Mouse (Mus musculus) heart, postnatal 0 days (tissue): ENCODE data around the gene Slc41a1. TPM values are rescaled to one million over a fixed set of nuclear protein-coding genes. Genes with fewer than 3 reads are reported as not detected.

Experiments used
- ATAC-seq: fragments of 200-750 bp; cut with Nextera tagmentation; 2 replicates; pipeline ENCODE4 v1.8.0; 2017; ENCODE audit warnings: low read depth, moderate number of reproducible peaks, moderate library complexity; ENCODE audit not compliant: insufficient read depth
- DNase-seq: peaks from one replicate; pipeline ENCODE4 v3.0.0-alpha.2; 2016; ENCODE audit warnings: low spot score
- H3K27ac ChIP-seq: fragments of 300-500 bp; sonication (generic); 2 replicates; pipeline ENCODE4 v1.5.1; 2014; ENCODE audit warnings: low read depth, mild to moderate bottlenecking
- H3K27me3 ChIP-seq: fragments of 300-500 bp; sonication (generic); 2 replicates; pipeline ENCODE4 v1.6.1; 2014; ENCODE audit warnings: low read length, mixed read lengths; ENCODE audit not compliant: control insufficient read depth, insufficient read depth
- H3K36me3 ChIP-seq: fragments of 300-500 bp; sonication (generic); replicated peaks from 2 replicates; pipeline ENCODE4 v1.6.1; 2014; ENCODE audit warnings: low read length, mixed read lengths; ENCODE audit not compliant: control insufficient read depth, insufficient read depth
- H3K4me1 ChIP-seq: fragments of 300-500 bp; sonication (generic); 2 replicates; pipeline ENCODE4 v1.6.1; 2014; ENCODE audit warnings: antibody characterized with exemption; ENCODE audit not compliant: control insufficient read depth, insufficient read depth
- H3K4me2 ChIP-seq: fragments of 300-500 bp; sonication (generic); 2 replicates; pipeline ENCODE4 v1.6.1; 2014; ENCODE audit warnings: low read depth, mild to moderate bottlenecking, low read length, moderate library complexity
- H3K4me3 ChIP-seq: fragments of 300-500 bp; sonication (generic); 2 replicates; pipeline ENCODE4 v1.5.1; 2014; ENCODE audit warnings: low read depth, low read length
- H3K9ac ChIP-seq: fragments of 300-500 bp; sonication (generic); replicated peaks from 2 replicates; pipeline ENCODE4 v1.6.1; 2014; ENCODE audit warnings: low read depth, low read length, mixed read lengths
- H3K9me3 ChIP-seq: fragments of 300-500 bp; sonication (generic); replicated peaks from 2 replicates; pipeline ENCODE4 v1.6.1; 2016; ENCODE audit warnings: low read length; ENCODE audit not compliant: control insufficient read depth
- CTCF ChIP-seq: IDR thresholded peaks from 2 replicates; pipeline ENCODE4 v1.5.1; 2016; ENCODE audit warnings: antibody characterized with exemption, control low read depth, low read depth
- EP300 ChIP-seq: IDR thresholded peaks from 2 replicates; pipeline ENCODE4 v1.6.1; 2016; ENCODE audit warnings: antibody characterized with exemption, low read depth
- WGBS: fragments of 180-500 bp; shearing (Covaris S2); extraction: QIAGEN DNeasy Blood & Tissue Kit; methylation state at CpG from one replicate; pipeline ENCODE4 v1.1.7; 2014; 5-methylcytosine and 5-hydroxymethylcytosine counted together
- polyA plus RNA-seq: library from polyadenylated mRNA; unstranded; fragments of >200 nt; fragmentation: Nextera tagmentation; extraction: Ambion mirVana; gene quantifications from 2 replicates; pipeline ENCODE4 v1.2.1, GENCODE M21; 2015
- total RNA-seq: library from RNA; depleted of rRNA; stranded (reverse); fragments of >200 nt; gene quantifications from 2 replicates; pipeline ENCODE4 v1.2.3, GENCODE M21; 2014; ENCODE audit warnings: low replicate concordance

The Slc41a1 gene
- total and polyA plus RNA-seq, 2 experiments from 2014 or later, result 10.3 to 29.7 TPM

- H3K4me1 ChIP-seq, result peaks cover 23% of the 10 kb centered on the region
- no peaks in the 10 kb centered on the region for H3K27me3 ChIP-seq
- H3K9me3 ChIP-seq, result no peaks in the 10 kb centered on the region
- TF ChIP-seq CTCF (no peak), EP300 (peak; percentile 78; the same call in 1 of the 2 replicates)
- ATAC-seq, result peak; percentile 96
- peak overlapping the region; percentile 80 for H3K27ac ChIP-seq
- peak; percentile 92 for DNase-seq
- under 1% methylated on average over 33 of the region's 36 CpGs for WGBS
- peak overlapping the region; percentile 81 for H3K9ac ChIP-seq
- H3K36me3 ChIP-seq, result peaks cover 22% of the 10 kb centered on the region
- H3K4me3 ChIP-seq, result peak overlapping the region; percentile 83
- peak overlapping the region; percentile 85 for H3K4me2 ChIP-seq
Measured at GRCm38 (mm10) chr1:131827787-131828258, 530 bp downstream of the Slc41a1 start.

GRCm38 (mm10) chr1:131828297-131829126, 1.2 kb downstream of the Slc41a1 start:
- Histone ChIP-seq H3K9me3 (no peaks in the 10 kb centered on the region), H3K4me3 (peak overlapping the region; percentile 83), H3K4me2 (peak overlapping the region; percentile 85), H3K27ac (peak overlapping the region; percentile 80), H3K9ac (peak overlapping the region; percentile 81), H3K4me1 (peaks cover 23% of the 10 kb centered on the region), H3K27me3 (no peaks in the 10 kb centered on the region), H3K36me3 (peaks cover 28% of the 10 kb centered on the region)
- ATAC-seq, result peak; percentile 50
- WGBS, result under 1% methylated on average over 21 of the region's 22 CpGs
- TF ChIP-seq CTCF, result no peak
- no peak for TF ChIP-seq EP300
- DNase-seq, result peak; percentile 31

DNA sequence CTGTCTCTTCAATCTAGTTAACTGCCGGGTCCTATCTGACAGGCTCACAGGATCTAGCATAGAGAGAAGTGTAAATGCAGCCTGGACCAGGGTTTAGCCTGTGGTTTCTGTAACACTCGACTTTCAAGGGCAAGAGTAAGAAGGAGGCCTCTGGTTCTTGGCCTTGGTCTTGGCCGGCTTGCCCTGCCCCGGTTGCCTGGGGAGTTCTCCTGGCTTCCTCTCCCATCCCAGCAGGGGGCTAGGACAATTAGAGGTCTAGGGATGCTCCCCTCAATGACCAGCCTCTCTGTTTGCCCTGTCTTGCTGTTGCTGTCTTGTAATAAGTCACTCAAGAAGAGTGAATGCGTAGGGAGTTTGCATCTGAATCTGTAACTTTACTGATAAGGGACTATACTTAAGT, 2.0 kb downstream of the Slc41a1 start:
- 40% methylated on average over 5 of the region's 5 CpGs for WGBS
- TF ChIP-seq CTCF (no peak), EP300 (no peak)
- ATAC-seq (no peak), DNase-seq (no peak)
- Histone ChIP-seq H3K4me2 (peak overlapping the region; percentile 85), H3K36me3 (peaks cover 30% of the 10 kb centered on the region), H3K27me3 (no peaks in the 10 kb centered on the region), H3K9me3 (no peaks in the 10 kb centered on the region), H3K9ac (peak overlapping the region; percentile 81), H3K27ac (no peak overlapping the region), H3K4me1 (peaks cover 23% of the 10 kb centered on the region), H3K4me3 (peak overlapping the region; percentile 83)

GRCm38 (mm10) chr1:131830561-131830960, 3.3 kb downstream of the Slc41a1 start:
- H3K36me3 ChIP-seq, result peaks cover 33% of the 10 kb centered on the region
- H3K4me1 ChIP-seq, result peaks cover 23% of the 10 kb centered on the region
- no peak overlapping the region for H3K4me3 ChIP-seq
- H3K9ac ChIP-seq, result no peak overlapping the region
- no peaks in the 10 kb centered on the region for H3K27me3 ChIP-seq
- ATAC-seq (no peak), DNase-seq (no peak)
- no peak overlapping the region for H3K4me2 ChIP-seq
- no peak overlapping the region for H3K27ac ChIP-seq
- WGBS, result 81% methylated on average over 15 of the region's 15 CpGs
- H3K9me3 ChIP-seq, result no peaks in the 10 kb centered on the region
- TF ChIP-seq EP300 (no peak), CTCF (no peak)

GRCm38 (mm10) chr1:131830971-131831641, 3.8 kb downstream of the Slc41a1 start:
- Histone ChIP-seq H3K4me1 (peaks cover 23% of the 10 kb centered on the region), H3K9ac (no peak overlapping the region), H3K4me2 (no peak overlapping the region), H3K36me3 (peaks cover 33% of the 10 kb centered on the region), H3K27ac (no peak overlapping the region), H3K27me3 (no peaks in the 10 kb centered on the region), H3K4me3 (no peak overlapping the region), H3K9me3 (no peaks in the 10 kb centered on the region)
- TF ChIP-seq CTCF (no peak), EP300 (no peak)
- WGBS, result 76% methylated on average over 8 of the region's 8 CpGs
- ATAC-seq, result no peak
- DNase-seq, result no peak
